Mouse (Mus musculus) intestine, postnatal 0 days (tissue): ENCODE measurements around the gene Gm44511. TPM values are rescaled to one million over a fixed set of nuclear protein-coding genes. Genes with fewer than 3 reads are reported as not detected.
A peak's percentile ranks its signal among the peaks of the same experiment; 100 is the strongest.
"Not testable (repeated sequence)": the region's sequence is repeated elsewhere in the genome, so short reads cannot be mapped to it uniquely, and the experiment has no call there.

Experiments
- ATAC-seq: fragments of 200-750 bp; cut with Nextera tagmentation; 2 replicates; pipeline ENCODE4 v1.8.0; 2017; ENCODE audit warnings: mild to moderate bottlenecking, moderate TSS enrichment, moderate library complexity
- H3K27ac ChIP-seq: fragments of 300-500 bp; sonication (generic); 2 replicates; pipeline ENCODE4 v1.5.1; 2014; ENCODE audit warnings: mild to moderate bottlenecking, low read depth, low read length, moderate library complexity
- H3K27me3 ChIP-seq: fragments of 300-500 bp; sonication (generic); replicated peaks from 2 replicates; pipeline ENCODE4 v1.6.1; 2014; ENCODE audit warnings: low read length, mixed read lengths; ENCODE audit not compliant: control insufficient read depth, insufficient read depth
- H3K36me3 ChIP-seq: fragments of 300-500 bp; sonication (generic); 2 replicates; pipeline ENCODE4 v1.6.1; 2014; ENCODE audit warnings: mild to moderate bottlenecking, moderate library complexity; ENCODE audit not compliant: control insufficient read depth, insufficient read depth
- H3K4me1 ChIP-seq: fragments of 300-500 bp; sonication (generic); replicated peaks from 2 replicates; pipeline ENCODE4 v1.6.1; 2014; ENCODE audit warnings: antibody characterized with exemption, low read length, mixed read lengths; ENCODE audit not compliant: control insufficient read depth, insufficient read depth
- H3K4me2 ChIP-seq: fragments of 300-500 bp; sonication (generic); replicated peaks from 2 replicates; pipeline ENCODE4 v1.6.1; 2014; ENCODE audit warnings: low read depth, mild to moderate bottlenecking, moderate library complexity
- H3K4me3 ChIP-seq: fragments of 300-500 bp; sonication (generic); 2 replicates; pipeline ENCODE4 v1.5.1; 2014; ENCODE audit warnings: low read depth, low read length
- H3K9ac ChIP-seq: fragments of 300-500 bp; sonication (generic); 2 replicates; pipeline ENCODE4 v1.6.1; 2014; ENCODE audit warnings: mild to moderate bottlenecking, low read depth, low read length
- H3K9me3 ChIP-seq: fragments of 300-500 bp; sonication (generic); 2 replicates; pipeline ENCODE4 v1.6.1; 2016; ENCODE audit warnings: mixed run types; ENCODE audit not compliant: control insufficient read depth
- CTCF ChIP-seq: sonication (generic); IDR thresholded peaks from 2 replicates; pipeline ENCODE4 v1.5.1; 2016; ENCODE audit warnings: low read depth, mild to moderate bottlenecking, control low read depth, antibody characterized with exemption, moderate library complexity
- WGBS: fragments of 180-500 bp; shearing (Covaris S2); extraction: QIAGEN DNeasy Blood & Tissue Kit; methylation state at CpG from one replicate; pipeline ENCODE4 v1.1.7; 2014; 5-methylcytosine and 5-hydroxymethylcytosine counted together
- polyA plus RNA-seq: library from polyadenylated mRNA; unstranded; fragments of >200 nt; fragmentation: Nextera tagmentation; extraction: Ambion mirVana; gene quantifications from 2 replicates; pipeline ENCODE4 v1.2.1, GENCODE M21; 2015

Gm44511 gene
- polyA plus RNA-seq, 1 experiment from 2014 or later: not detected

DNA sequence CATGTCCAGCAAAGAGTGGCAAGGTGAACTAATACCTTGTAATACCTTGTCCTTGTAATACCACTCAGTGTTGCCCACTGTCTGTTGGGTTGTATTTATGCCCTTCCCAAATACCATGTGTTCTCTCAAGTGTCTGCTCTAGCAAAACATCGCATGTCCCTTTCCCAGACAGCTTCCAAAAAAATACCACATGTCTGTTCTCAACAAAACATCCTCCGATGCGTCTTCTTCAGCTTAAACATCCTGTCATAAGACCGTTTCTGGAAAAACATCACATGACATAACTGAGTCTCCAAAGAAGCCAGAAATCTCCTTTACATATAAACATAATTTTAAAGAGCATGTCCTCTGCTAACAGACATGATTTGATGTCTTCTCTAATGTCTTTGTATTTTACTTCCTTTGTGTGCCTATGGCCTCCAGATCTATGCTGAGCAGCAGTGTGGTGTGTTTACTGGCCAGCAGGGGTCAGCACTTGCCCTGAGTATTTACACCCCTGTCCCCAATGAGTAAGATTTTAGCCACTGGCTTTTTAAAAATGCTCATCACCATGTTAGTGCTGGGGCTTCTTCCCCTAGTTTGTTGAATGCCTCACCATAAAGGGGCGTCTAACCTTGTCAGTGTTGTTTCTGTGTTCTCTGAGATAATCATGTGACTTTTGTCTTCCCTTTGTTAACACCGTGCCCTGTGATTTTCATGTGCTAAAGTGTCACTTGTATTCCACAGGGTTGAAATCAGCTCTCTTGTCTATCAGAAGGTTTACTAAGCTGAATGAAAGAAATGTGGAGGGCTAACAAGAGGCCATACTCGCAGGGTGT lies 21.1 kb downstream of the Gm44511 start:
- H3K9ac ChIP-seq, H3K4me3 ChIP-seq, H3K36me3 ChIP-seq, H3K4me1 ChIP-seq, H3K27me3 ChIP-seq, H3K4me2 ChIP-seq, H3K27ac ChIP-seq, ATAC-seq, H3K9me3 ChIP-seq: not testable (repeated sequence)
- TF ChIP-seq CTCF: peak; percentile 76
- 53% methylated on average over 7 of the region's 7 CpGs for WGBS

DNA sequence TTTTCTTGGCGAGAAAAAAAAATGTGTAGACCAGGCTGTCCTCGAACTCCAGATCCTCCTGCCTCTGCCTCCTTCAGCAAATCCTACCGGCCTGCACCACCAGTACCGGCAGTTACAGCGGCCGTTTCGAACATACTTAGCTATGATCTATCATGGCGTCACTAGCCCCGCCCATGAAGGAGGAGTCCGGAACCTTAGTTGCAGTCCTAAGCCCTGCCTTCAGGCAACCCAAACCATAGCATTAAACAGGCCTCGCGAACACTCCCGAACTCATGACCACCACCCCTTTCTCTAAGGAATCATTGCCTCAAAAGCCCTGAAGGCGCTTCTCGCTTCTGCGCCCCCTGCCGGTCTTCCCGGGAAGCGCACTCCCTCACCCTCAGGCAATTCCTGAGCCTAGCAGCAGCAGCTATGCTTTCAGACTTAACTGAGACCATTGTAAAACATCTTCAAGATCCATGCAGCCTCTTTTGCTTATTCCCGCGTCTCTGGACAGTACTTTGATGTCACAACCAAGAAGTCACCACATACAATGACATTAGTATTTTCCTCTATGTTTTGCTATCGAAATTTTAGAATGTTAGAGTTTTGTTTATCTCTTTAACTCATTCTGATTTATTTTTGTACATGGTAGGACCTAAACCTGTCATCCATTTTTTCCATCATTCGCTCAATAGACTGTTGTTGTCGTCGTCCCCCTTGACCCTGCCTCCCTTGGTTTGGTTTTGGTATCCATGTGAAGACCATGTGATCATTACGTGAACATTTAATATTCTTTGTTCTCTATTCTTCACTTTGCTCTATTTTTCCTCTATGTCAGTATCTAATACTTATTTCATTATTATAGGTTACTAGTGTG lies 22.9 kb downstream of the Gm44511 start:
- Histone ChIP-seq H3K27me3 (no peaks in the 10 kb centered on the region), H3K4me3 (peak overlapping the region; percentile 45), H3K9ac (0 out of 2 replicates have a peak overlapping the region, but pooled peaks have one; percentile 40), H3K36me3 (no peaks in the 10 kb centered on the region), H3K27ac (no peak overlapping the region), H3K9me3 (no peaks in the 10 kb centered on the region), H3K4me1 (no peaks in the 10 kb centered on the region; the same call in 1 of the 2 replicates), H3K4me2 (peak overlapping the region; percentile 81)
- peak; percentile 93 for ATAC-seq
- WGBS: 6% methylated on average over 26 of the region's 26 CpGs
- peak; percentile 99 for TF ChIP-seq CTCF

DNA sequence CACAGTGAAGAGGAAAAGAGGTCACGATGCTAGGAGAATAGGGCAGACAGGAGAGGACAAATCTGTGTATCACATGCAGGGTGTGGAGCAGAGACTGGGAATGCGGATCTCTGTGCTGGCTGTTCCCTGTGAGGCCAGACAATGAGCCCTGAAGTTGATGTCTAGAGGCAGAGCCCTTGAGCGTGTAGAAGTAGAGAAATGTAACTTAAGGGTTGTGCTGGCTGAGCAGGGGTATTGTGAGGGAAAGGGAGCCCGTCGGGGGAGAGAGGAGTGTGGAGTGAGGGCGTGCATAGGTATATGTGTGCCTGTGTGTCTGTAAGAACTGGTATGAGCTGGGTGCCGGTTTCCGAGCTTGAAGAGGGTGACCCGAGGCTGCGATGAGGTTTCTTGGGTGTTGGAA lies 23.6 kb downstream of the Gm44511 start:
- no peaks in the 10 kb centered on the region for H3K9me3 ChIP-seq
- no peaks in the 10 kb centered on the region for H3K27me3 ChIP-seq
- peak; percentile 22 for ATAC-seq
- H3K4me1 ChIP-seq: no peaks in the 10 kb centered on the region; the same call in 1 of the 2 replicates
- H3K27ac ChIP-seq: no peak overlapping the region; the same call in 1 of the 2 replicates
- no peaks in the 10 kb centered on the region for H3K36me3 ChIP-seq
- peak overlapping the region; percentile 45 for H3K4me3 ChIP-seq
- TF ChIP-seq CTCF: no peak
- H3K4me2 ChIP-seq: peak overlapping the region; percentile 81
- 0 out of 2 replicates have a peak overlapping the region, but pooled peaks have one; percentile 40 for H3K9ac ChIP-seq
- WGBS: 15% methylated on average over 10 of the region's 10 CpGs

DNA sequence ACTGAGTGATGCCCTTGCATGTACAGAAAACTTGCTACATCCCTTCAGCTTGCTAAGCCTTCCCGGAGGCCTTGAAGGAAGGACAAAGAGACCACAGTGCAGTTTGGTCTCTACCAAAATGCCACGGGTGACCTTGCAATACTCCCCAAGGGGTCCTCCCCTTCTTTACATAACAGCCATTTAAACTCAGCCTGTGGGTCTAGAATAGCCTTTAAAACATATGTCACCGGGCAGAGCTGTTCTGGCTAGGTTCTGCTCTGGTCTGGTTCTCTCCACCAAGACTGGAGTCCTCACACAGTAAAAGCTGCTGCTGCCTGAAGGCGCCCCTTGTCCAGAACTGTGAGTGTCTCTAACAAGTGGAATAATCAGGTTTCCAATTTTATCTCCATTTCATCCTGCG lies 25.4 kb downstream of the Gm44511 start:
- not testable (repeated sequence) for H3K27me3 ChIP-seq, H3K4me2 ChIP-seq, H3K36me3 ChIP-seq, H3K9ac ChIP-seq, H3K27ac ChIP-seq, H3K4me1 ChIP-seq, H3K9me3 ChIP-seq, H3K4me3 ChIP-seq, ATAC-seq
- 84% methylated on average over 5 of the region's 5 CpGs for WGBS

DNA sequence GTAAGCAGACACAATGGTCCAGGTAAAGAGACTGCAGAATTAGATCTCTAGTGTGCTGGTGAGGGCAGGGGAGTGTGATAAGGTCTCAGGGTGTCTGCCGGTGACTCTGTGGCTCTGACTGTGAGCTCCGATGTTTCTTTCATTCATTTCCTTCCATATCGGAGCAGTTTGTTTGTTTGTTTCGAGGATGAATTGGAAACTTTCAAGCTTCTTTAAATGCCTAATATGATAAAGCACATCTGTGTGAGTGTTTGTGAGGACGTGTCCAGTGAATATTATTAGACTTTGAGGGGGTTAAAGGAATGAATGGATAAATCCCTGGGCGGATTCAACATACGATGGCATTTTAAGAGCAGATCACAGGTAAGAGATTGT lies 26.2 kb downstream of the Gm44511 start:
- 16% methylated on average over 7 of the region's 7 CpGs for WGBS
- peak overlapping the region; percentile 67 for H3K4me3 ChIP-seq
- no peak overlapping the region for H3K9ac ChIP-seq
- H3K27me3 ChIP-seq: no peaks in the 10 kb centered on the region
- no peaks in the 10 kb centered on the region for H3K9me3 ChIP-seq
- ATAC-seq: no peak
- H3K27ac ChIP-seq: no peak overlapping the region
- H3K4me1 ChIP-seq: no peaks in the 10 kb centered on the region; the same call in 1 of the 2 replicates
- peak overlapping the region; percentile 64 for H3K4me2 ChIP-seq
- no peaks in the 10 kb centered on the region for H3K36me3 ChIP-seq
- no peak for TF ChIP-seq CTCF
